Mouse (Mus musculus): ENCODE data around the gene Cp. TPM values are rescaled to one million over a fixed set of nuclear protein-coding genes. Genes with fewer than 3 reads are reported as not detected.

The Cp gene
- polyA plus RNA-seq, 1 experiment from 2014 or later = 76.4 TPM

DNA sequence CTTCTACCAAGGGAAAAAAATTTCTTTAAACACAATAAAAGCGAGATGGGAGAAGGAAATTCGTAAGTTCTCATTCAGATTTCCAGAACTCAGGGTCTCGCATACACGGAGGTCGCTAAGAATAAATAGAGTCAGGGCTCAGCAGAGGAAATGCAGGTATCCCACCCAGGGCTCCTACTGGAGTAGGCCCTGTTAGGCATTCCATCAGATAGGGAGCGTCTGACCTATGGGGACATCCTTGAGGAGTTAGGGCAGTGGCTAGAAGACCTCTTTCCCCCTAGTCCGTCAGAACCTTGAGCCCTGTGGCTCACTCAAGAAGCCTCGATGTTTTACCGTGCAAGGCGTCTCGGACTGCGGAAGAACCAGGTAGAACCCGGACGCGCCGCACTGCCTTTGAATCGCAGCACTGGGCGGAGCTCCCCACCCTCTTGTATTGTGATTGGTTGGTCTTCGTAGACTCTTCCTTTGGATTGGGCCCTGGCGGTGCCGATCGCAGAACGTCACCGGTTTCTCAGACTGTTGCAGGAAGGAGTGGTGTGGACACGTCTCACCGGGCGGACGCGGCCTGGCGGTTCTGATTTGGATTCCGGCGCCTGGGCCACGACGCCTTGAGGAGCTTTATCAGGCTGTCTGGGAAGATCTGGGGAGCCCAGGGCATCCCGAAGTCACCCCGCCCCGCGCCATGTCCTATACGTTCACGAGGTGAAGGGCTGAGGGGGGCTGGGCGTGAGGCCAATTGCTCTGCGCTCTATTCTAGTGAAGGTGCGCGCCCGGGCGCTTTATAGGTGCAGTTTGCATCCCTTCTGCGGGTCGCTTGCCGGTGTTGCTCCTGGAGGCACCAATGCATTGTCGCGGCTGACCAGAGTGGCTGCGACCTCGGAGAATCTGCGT lies 100.7 kb downstream of the Cp start, which contains the start of gene Hltf:
Gene Hltf (plus strand): TSS at position 506 of the 891 bp plus-strand sequence.
- peak; percentile 100 for ATAC-seq
- DNase-seq (ENCODE audit: low spot score) = peak; percentile 97
- H3K4me1 ChIP-seq (ENCODE audit: insufficient read depth, low read depth, low read length) = no peaks in the 10 kb centered on the region; the same call in 1 of the 2 replicates
- no peaks in the 10 kb centered on the region for H3K27me3 ChIP-seq (replicated peaks; ENCODE audit: insufficient read depth, low read length)
- H3K27ac ChIP-seq (ENCODE audit: low read length) = peak within 1 kb of the TSS; percentile 82
- peak within 1 kb of the TSS; percentile 80 for H3K4me3 ChIP-seq (ENCODE audit: low read depth, low read length)
- 0 out of 2 replicates have a peak, but pooled peaks cover 3% of the 10 kb centered on the region for H3K36me3 ChIP-seq (ENCODE audit: insufficient read depth, low read length)
- TF ChIP-seq CTCF (IDR thresholded peaks at IDR 0.05) (no peak), EP300 (IDR thresholded peaks at IDR 0.05) (peak; percentile 46; the same call in 1 of the 2 replicates)
- H3K9me3 ChIP-seq (ENCODE audit: low read length) = no peaks in the 10 kb centered on the region
- H3K9ac ChIP-seq (replicated peaks; ENCODE audit: low read depth) = peak within 1 kb of the TSS; percentile 60
- 1% methylated on average over 49 of the region's 54 CpGs for WGBS
- peak within 1 kb of the TSS; percentile 67 for H3K4me2 ChIP-seq (replicated peaks; ENCODE audit: low read depth, low read length)

DNA sequence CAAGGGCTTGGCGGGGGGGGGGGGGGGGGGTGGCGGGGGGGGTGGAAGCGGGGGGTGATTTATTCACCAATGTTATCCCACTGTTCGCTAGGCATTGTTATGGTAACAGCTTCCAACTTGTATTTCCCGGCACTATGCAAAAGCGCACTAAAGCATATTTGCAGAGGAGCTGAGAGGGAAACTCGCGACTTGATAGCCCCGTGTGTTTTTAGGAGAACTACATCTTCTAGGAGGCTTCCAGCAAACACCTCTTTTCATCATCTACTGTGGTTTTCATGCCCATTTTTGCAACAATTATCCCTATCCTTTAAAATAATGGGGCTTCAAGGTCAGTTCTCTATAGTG lies 101.3 kb downstream of the Cp start:
- Histone ChIP-seq H3K9ac (replicated peaks; ENCODE audit: low read depth) (peak overlapping the region; percentile 34; the same call in 1 of the 2 replicates), H3K4me3 (ENCODE audit: low read depth, low read length) (peak overlapping the region; percentile 80), H3K27me3 (replicated peaks; ENCODE audit: insufficient read depth, low read length) (no peaks in the 10 kb centered on the region), H3K4me1 (ENCODE audit: insufficient read depth, low read depth, low read length) (no peaks in the 10 kb centered on the region; the same call in 1 of the 2 replicates), H3K27ac (ENCODE audit: low read length) (no peak overlapping the region), H3K36me3 (ENCODE audit: insufficient read depth, low read length) (0 out of 2 replicates have a peak, but pooled peaks cover 3% of the 10 kb centered on the region), H3K9me3 (ENCODE audit: low read length) (no peaks in the 10 kb centered on the region), H3K4me2 (replicated peaks; ENCODE audit: low read depth, low read length) (peak overlapping the region; percentile 67)
- no peak for ATAC-seq
- 0% methylated on average over 6 of the region's 9 CpGs for WGBS
- peak; percentile 43 for DNase-seq (ENCODE audit: low spot score)
- TF ChIP-seq EP300 (IDR thresholded peaks at IDR 0.05) (no peak), CTCF (IDR thresholded peaks at IDR 0.05) (no peak)

Other genes starting within 250 kb of the Cp start
- 10.1 and 10.8 TPM in 2 replicates for gene Hps3, start 78.3 kb downstream of the Cp start, polyA plus RNA-seq (2015; fragmentation: Nextera tagmentation; extraction: Ambion mirVana)
- gene Hltf, start 100.8 kb downstream of the Cp start, polyA plus RNA-seq (2015; fragmentation: Nextera tagmentation; extraction: Ambion mirVana) = 13.7 and 13.8 TPM in 2 replicates
- gene Gyg, start 198.3 kb downstream of the Cp start, polyA plus RNA-seq (2015; fragmentation: Nextera tagmentation; extraction: Ambion mirVana) = 359 and 383 TPM in 2 replicates